Mouse (Mus musculus): Measurements from ENCODE around the gene CK137956. TPM values are rescaled to one million over a fixed set of nuclear protein-coding genes. Genes with fewer than 3 reads are reported as not detected.

The CK137956 gene
- polyA plus RNA-seq, 1 experiment from 2014 or later = not detected

DNA sequence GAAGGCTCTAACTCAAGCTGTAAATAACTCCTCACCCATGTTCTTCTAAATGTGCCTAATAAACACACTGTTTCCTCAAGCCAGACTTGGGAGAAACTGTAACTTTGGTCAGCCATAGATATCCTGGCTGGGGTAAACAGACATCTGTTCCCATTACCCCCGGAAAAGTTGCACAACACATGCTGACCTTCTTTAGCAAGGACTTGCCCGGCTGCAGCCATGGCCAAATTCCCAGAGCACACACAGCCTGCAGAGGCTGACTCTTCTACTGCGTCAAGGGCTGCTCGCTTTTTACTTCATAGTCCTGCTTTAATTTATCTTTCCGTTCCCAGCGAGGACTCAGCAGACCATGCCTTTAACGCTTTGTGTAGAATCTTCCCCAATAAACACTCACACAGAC lies 81.7 kb downstream of the CK137956 start:
- ATAC-seq = no peak

DNA sequence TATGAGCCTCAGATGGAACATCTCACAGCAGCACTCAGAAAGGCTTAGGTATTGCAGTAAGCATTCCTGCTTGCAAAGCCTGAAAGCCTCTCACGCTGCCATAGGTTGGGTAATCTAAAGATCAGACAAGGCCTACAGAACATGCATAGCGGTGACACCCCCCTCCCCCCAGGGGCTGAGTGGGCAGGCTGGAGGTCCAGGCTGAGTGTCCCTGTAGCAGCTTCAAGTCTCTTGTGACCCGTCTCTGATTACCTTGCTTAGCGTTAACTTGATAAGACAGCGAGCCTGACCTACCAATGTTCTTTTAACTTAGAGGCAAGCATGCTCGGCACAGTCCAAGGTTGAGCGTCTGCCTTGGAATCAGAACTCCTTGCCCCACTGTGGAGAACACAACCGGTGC lies 91.8 kb downstream of the CK137956 start:
- no peak for ATAC-seq
- Histone ChIP-seq H3K4me3 (replicated peaks) (no peak overlapping the region), H3K4me1 (replicated peaks) (no peaks in the 10 kb centered on the region), H3K4me2 (replicated peaks) (no peak overlapping the region), H3K36me3 (no peaks in the 10 kb centered on the region), H3K9me3 (no peaks in the 10 kb centered on the region), H3K27ac (no peak overlapping the region), H3K27me3 (replicated peaks) (no peaks in the 10 kb centered on the region), H3K9ac (no peak overlapping the region)
- 95% methylated on average over 8 of the region's 8 CpGs for WGBS

More for the DNA sequence above, 81.7 kb downstream of the CK137956 start:
- no peak overlapping the region for H3K4me2 ChIP-seq (replicated peaks)
- no peaks in the 10 kb centered on the region for H3K9me3 ChIP-seq
- H3K4me3 ChIP-seq (replicated peaks) = no peak overlapping the region
- H3K9ac ChIP-seq = no peak overlapping the region
- WGBS = 62% methylated on average over 7 of the region's 7 CpGs
- H3K27ac ChIP-seq = no peak overlapping the region
- H3K4me1 ChIP-seq (replicated peaks) = no peaks in the 10 kb centered on the region
- H3K27me3 ChIP-seq (replicated peaks) = no peaks in the 10 kb centered on the region
- no peaks in the 10 kb centered on the region for H3K36me3 ChIP-seq

Other genes starting within 250 kb of the CK137956 start
- 0.15 and 0.27 TPM in 2 replicates for gene Csmd2, start 16.9 kb upstream of the CK137956 start, polyA plus RNA-seq (2015; fragmentation: Nextera tagmentation; extraction: Ambion mirVana)

Data from intestine, embryonic 15.5 days (tissue).